Mouse (Mus musculus) liver, embryonic 13.5 days (tissue): ENCODE measurements around the gene Eogt. TPM values are rescaled to one million over a fixed set of nuclear protein-coding genes. Genes with fewer than 3 reads are reported as not detected.

Experiments
- ATAC-seq: fragments of 200-750 bp; cut with Nextera tagmentation; 2 replicates; pipeline ENCODE4 v1.8.0; 2017; ENCODE audit warnings: low read depth, mild to moderate bottlenecking, moderate number of reproducible peaks, moderate library complexity
- DNase-seq: peaks from one replicate; pipeline ENCODE4 v3.0.0; 2022
- H3K27ac ChIP-seq: fragments of 300-500 bp; sonication (generic); 2 replicates; pipeline ENCODE4 v1.5.1; 2015; ENCODE audit warnings: moderate library complexity, mild to moderate bottlenecking, inconsistent platforms
- H3K27me3 ChIP-seq: fragments of 300-500 bp; sonication (generic); 2 replicates; pipeline ENCODE4 v1.6.1; 2015; ENCODE audit warnings: mild to moderate bottlenecking, inconsistent platforms
- H3K36me3 ChIP-seq: fragments of 300-500 bp; sonication (generic); 2 replicates; pipeline ENCODE4 v1.6.1; 2015; ENCODE audit warnings: mild to moderate bottlenecking, inconsistent platforms
- H3K4me1 ChIP-seq: fragments of 300-500 bp; sonication (generic); replicated peaks from 2 replicates; pipeline ENCODE4 v1.6.1; 2015; ENCODE audit warnings: inconsistent platforms
- H3K4me2 ChIP-seq: fragments of 300-500 bp; sonication (generic); 2 replicates; pipeline ENCODE4 v1.6.1; 2015; ENCODE audit warnings: inconsistent platforms, mild to moderate bottlenecking, moderate library complexity
- H3K4me3 ChIP-seq: fragments of 300-500 bp; sonication (generic); replicated peaks from 2 replicates; pipeline ENCODE4 v1.5.1; 2015; ENCODE audit warnings: mild to moderate bottlenecking, inconsistent platforms
- H3K9ac ChIP-seq: fragments of 300-500 bp; sonication (generic); 2 replicates; pipeline ENCODE4 v1.6.1; 2015; ENCODE audit warnings: mild to moderate bottlenecking, inconsistent platforms
- H3K9me3 ChIP-seq: fragments of 300-500 bp; sonication (generic); replicated peaks from 2 replicates; pipeline ENCODE4 v1.6.1; 2016; ENCODE audit warnings: inconsistent platforms
- WGBS: fragments of 180-500 bp; shearing (Covaris S2); methylation state at CpG from one replicate; pipeline ENCODE4 v1.1.7; 2015; ENCODE audit not compliant: insufficient replicate concordance; 5-methylcytosine and 5-hydroxymethylcytosine counted together
- polyA plus RNA-seq: library from polyadenylated mRNA; unstranded; fragments of >200 nt; fragmentation: Nextera tagmentation; extraction: Ambion mirVana; gene quantifications from 2 replicates; pipeline ENCODE4 v1.2.1, GENCODE M21; 2015

Eogt gene
- polyA plus RNA-seq, 1 experiment from 2014 or later = 2.0 TPM

DNA sequence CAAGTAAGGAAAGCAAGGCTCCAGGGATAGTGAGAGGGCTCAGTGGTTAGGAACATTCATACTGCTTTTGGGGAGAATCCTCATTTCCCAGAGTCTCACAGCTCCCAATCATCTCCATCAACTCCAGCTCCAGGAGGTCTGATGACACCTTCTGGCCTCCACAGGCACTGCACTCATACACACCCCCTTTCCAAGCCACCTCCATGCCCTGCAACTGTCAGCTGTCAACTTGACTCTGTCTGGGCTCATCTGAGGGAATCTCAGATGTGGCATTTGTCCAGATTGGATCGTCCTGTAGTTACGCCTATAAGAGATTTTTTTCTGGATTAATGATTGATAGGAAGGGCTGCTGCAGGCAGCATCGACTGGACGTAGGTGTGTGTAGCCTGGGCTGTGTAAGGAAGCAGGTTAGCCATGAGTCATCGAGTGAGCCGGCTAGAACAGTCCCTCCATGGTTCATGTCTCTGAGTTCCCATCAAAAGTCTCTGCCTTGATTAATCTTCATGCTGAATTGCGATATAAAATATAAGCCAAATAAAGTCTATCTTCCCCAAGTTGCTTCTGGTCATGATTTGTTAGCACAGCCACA, 44.6 kb downstream of the Eogt start:
- Histone ChIP-seq H3K4me2 (no peak overlapping the region), H3K9ac (no peak overlapping the region), H3K36me3 (no peaks in the 10 kb centered on the region), H3K27me3 (peaks cover 21% of the 10 kb centered on the region), H3K4me3 (no peak overlapping the region), H3K4me1 (no peaks in the 10 kb centered on the region), H3K9me3 (no peaks in the 10 kb centered on the region), H3K27ac (no peak overlapping the region)
- DNase-seq = no peak
- ATAC-seq = no peak
- WGBS = 52% methylated on average over 7 of the region's 7 CpGs

DNA sequence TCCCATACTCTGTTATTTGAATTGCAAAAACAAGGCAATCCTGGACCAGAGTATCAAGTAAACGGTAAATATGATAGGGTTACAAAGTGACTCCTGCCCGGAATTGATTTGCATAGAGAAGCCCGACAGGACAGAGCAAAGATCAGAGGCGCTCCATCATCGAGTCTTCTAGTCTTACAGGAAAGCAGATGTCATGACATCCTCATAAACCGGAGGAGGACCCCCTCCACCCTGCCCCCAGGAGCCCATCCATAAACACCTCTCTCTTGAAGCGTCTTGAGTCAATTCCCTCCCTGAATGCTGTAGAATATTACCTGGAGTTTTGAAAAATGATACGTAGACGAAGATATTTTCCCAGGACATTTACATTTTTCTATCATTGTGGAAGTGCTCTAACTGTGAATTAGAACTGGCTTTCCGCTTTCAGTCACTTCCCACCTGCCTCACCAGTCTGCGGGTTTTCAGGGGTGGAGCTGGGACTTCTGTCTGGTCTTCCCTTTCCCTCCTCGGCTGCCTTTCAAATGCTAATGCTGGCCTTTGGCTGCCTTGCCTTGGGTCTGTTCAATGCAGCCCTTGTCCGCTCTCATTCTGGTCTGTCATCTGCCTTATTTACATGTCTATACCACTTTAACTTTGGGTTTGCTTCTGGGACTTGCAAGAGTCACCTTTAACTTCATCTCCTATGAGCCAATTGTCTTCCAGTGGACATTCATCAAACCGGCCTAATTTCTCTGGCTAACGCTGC, 46.9 kb downstream of the Eogt start:
- H3K9me3 ChIP-seq = no peaks in the 10 kb centered on the region
- no peaks in the 10 kb centered on the region for H3K36me3 ChIP-seq
- no peaks in the 10 kb centered on the region for H3K4me1 ChIP-seq
- no peak overlapping the region for H3K27ac ChIP-seq
- no peak overlapping the region for H3K4me3 ChIP-seq
- no peak overlapping the region for H3K9ac ChIP-seq
- H3K27me3 ChIP-seq = peaks cover 21% of the 10 kb centered on the region
- 6% methylated on average over 15 of the region's 15 CpGs for WGBS
- DNase-seq (no peak), ATAC-seq (no peak)
- no peak overlapping the region for H3K4me2 ChIP-seq

DNA sequence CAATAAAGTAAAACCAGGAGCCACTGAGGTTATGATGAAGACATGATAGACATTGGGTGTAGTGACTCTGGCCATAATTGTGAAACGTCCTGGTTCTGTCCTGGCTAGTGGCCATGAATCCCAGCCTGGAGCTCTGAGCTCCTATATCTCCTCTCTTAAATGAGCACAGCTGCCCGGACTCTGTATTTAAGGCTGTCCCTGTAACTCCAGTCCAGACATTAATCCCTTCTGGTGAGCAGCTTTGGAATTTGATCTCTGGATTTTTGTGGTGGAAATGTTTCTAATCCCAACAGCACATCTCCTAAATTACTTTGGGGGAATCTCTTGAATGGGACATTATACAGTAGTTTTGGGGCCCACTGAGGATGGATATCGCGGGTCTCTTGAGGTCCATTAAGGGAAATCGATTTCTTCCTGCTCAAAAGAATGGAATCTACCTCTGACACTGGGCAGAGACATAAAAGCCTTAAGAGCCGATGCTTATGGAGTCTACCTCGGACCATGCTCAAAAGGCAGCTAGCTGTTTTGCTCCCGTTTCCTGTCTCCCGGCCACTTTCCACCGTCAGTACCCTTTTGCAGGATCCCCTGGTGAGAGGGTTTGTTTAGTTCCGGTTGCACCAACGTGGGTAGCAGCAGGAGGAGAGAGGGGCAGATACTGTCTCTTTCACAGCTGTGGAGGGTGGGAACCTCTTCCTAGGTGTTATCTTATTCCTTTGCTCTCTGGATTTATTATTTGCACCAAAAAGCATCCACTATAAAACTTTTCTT, 47.6 kb downstream of the Eogt start:
- H3K4me3 ChIP-seq = no peak overlapping the region
- no peaks in the 10 kb centered on the region for H3K4me1 ChIP-seq
- no peak overlapping the region for H3K4me2 ChIP-seq
- DNase-seq (no peak), ATAC-seq (no peak)
- H3K9me3 ChIP-seq = no peaks in the 10 kb centered on the region
- 18% methylated on average over 12 of the region's 12 CpGs for WGBS
- no peak overlapping the region for H3K9ac ChIP-seq
- no peaks in the 10 kb centered on the region for H3K36me3 ChIP-seq
- peaks cover 21% of the 10 kb centered on the region for H3K27me3 ChIP-seq
- no peak overlapping the region for H3K27ac ChIP-seq

- no peak overlapping the region for H3K27ac ChIP-seq
- H3K4me2 ChIP-seq = no peak overlapping the region
- H3K9ac ChIP-seq = no peak overlapping the region
- no peaks in the 10 kb centered on the region for H3K9me3 ChIP-seq
- H3K4me1 ChIP-seq = no peaks in the 10 kb centered on the region
- DNase-seq = no peak
- no peak for ATAC-seq
- no peak overlapping the region for H3K4me3 ChIP-seq
- H3K27me3 ChIP-seq = no peaks in the 10 kb centered on the region
- H3K36me3 ChIP-seq = no peaks in the 10 kb centered on the region
- WGBS = 77% methylated on average over 2 of the region's 2 CpGs
These were observed 66.6 kb downstream of the Eogt start for GRCm38 (mm10) chr6:97082336-97082735.

DNA sequence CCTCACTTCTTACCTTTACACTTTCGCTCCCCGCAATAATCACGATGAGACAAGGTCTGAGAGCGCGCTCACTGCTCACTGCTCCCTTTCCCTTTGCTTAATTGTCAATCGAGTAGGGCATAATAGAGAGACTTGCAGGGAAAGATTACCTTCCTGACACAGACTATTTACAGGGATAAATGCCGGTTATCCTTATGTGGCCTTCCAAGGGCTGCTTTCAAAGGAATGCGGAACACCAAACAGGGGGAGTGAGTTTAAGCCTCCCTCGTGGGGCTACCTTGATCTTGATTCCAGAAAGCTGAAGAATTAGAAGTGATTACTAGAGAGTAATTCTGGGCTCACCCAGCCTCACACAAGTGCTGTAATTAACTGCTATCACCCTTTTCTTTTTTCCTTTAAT, 69.0 kb downstream of the Eogt start:
- DNase-seq = no peak
- Histone ChIP-seq H3K27me3 (no peaks in the 10 kb centered on the region), H3K9me3 (no peaks in the 10 kb centered on the region), H3K9ac (no peak overlapping the region), H3K4me1 (no peaks in the 10 kb centered on the region), H3K4me3 (no peak overlapping the region), H3K27ac (no peak overlapping the region), H3K4me2 (no peak overlapping the region), H3K36me3 (no peaks in the 10 kb centered on the region)
- 53% methylated on average over 9 of the region's 9 CpGs for WGBS
- no peak for ATAC-seq

DNA sequence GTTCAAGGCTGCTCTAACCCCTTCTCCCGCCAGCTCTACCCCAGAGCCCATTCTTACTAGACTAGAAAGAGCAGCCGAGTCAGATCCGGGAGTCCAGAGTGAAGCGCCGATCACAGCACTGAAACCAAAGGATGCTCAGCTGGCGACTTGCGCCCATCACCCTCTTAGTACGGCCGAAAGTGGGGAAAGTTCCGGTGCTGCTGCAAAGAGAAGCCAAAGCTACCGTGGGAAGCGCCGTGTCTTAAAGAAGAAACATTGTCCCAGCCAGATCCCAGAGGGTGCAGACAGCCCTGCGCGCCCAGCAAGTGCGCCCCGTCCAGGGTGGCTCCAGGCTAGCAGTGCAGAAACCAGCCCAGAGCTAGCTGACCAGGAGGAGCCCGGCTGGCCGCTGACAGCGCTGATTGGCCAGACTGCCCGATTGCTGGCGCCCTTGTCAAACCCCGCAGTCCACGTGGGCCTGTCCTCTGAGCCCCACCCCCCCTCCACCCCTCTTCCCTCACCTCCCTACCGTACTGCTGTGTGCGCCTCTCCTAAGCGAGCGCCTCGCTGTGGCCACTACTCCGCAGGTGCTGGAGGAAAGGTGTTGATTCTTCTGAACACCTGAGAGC, 88.8 kb downstream of the Eogt start, which contains the start of gene Fam19a4:
Gene Fam19a4 (minus strand): TSS at position 340 of the 608 bp plus-strand sequence.
- peak within 1 kb of the TSS; percentile 47 for H3K4me2 ChIP-seq
- H3K27me3 ChIP-seq = peaks cover 53% of the 10 kb centered on the region
- H3K36me3 ChIP-seq = no peaks in the 10 kb centered on the region
- no peaks in the 10 kb centered on the region; the same call in 1 of the 2 replicates for H3K4me1 ChIP-seq
- H3K27ac ChIP-seq = no peak within 1 kb of the TSS
- no peak within 1 kb of the TSS for H3K9ac ChIP-seq
- no peaks in the 10 kb centered on the region for H3K9me3 ChIP-seq
- WGBS = 1% methylated on average over 30 of the region's 30 CpGs
- DNase-seq = no peak
- ATAC-seq = peak; percentile 26; the same call in 1 of the 2 replicates
- H3K4me3 ChIP-seq = peak within 1 kb of the TSS; percentile 29

Other genes with a start within 250 kb of the Eogt start
- not detected in 2 replicates for gene Fam19a4, start 88.8 kb downstream of the Eogt start, polyA plus RNA-seq
- gene Tmf1, start 29.9 kb upstream of the Eogt start, polyA plus RNA-seq = 17.3 and 21.5 TPM in 2 replicates
- gene Uba3, start 56.5 kb upstream of the Eogt start, polyA plus RNA-seq = 31.3 and 38.0 TPM in 2 replicates
- 34.8 and 41.8 TPM in 2 replicates for gene Arl6ip5, start 61.5 kb upstream of the Eogt start, polyA plus RNA-seq
- 0.14 and 0.22 TPM in 2 replicates for gene Lmod3, start 103.6 kb upstream of the Eogt start, polyA plus RNA-seq